Mouse (Mus musculus) liver, embryonic 14.5 days (tissue): ENCODE results near the gene Nhsl2. TPM values are rescaled to one million over a fixed set of nuclear protein-coding genes. Genes with fewer than 3 reads are reported as not detected.

Source experiments
- ATAC-seq: fragments of 200-750 bp; cut with Nextera tagmentation; 2 replicates; pipeline ENCODE4 v1.8.0; 2017; ENCODE audit warnings: moderate number of reproducible peaks, mild to moderate bottlenecking, moderate library complexity; ENCODE audit not compliant: insufficient read depth
- DNase-seq, 3 experiments: peaks; one replicate each; pipeline ENCODE4 v3.0.0-alpha.2; 2012 to 2013; ENCODE audit warnings: low read depth in 3 of 3, low spot score in 3 of 3
- H3K27ac ChIP-seq: fragments of 300-500 bp; sonication (generic); 2 replicates; pipeline ENCODE4 v1.5.1; 2014; ENCODE audit warnings: moderate library complexity, mild to moderate bottlenecking, control low read depth, inconsistent platforms
- H3K27me3 ChIP-seq: fragments of 300-500 bp; sonication (generic); 2 replicates; pipeline ENCODE4 v1.6.1; 2014; ENCODE audit warnings: mild to moderate bottlenecking, low read length, moderate library complexity; ENCODE audit not compliant: control insufficient read depth, insufficient read depth
- H3K36me3 ChIP-seq: fragments of 300-500 bp; sonication (generic); replicated peaks from 2 replicates; pipeline ENCODE4 v1.6.1; 2014; ENCODE audit warnings: low read depth; ENCODE audit not compliant: control insufficient read depth, insufficient read depth
- H3K4me1 ChIP-seq, 2 experiments: fragments of 200-500 bp in 1 of 2; fragments of 300-500 bp in 1 of 2; sonication (generic) in 1 of 2; replicated peaks; 2 replicates each; pipeline ENCODE4 v1.6.1; 2012 to 2014; ENCODE audit warnings: antibody characterized with exemption in 1 of 2, inconsistent platforms in 1 of 2, low read length in 1 of 2; ENCODE audit not compliant: control insufficient read depth in 2 of 2, insufficient read depth in 2 of 2
- H3K4me2 ChIP-seq: fragments of 300-500 bp; sonication (generic); 2 replicates; pipeline ENCODE4 v1.6.1; 2014; ENCODE audit warnings: low read depth, mild to moderate bottlenecking, control low read depth, moderate library complexity
- H3K4me3 ChIP-seq, 2 experiments: fragments of 200-500 bp in 1 of 2; fragments of 300-500 bp in 1 of 2; sonication (generic) in 1 of 2; 2 replicates each; pipeline ENCODE4 v1.5.1; 2012 to 2014; ENCODE audit warnings: low read depth in 2 of 2, low read length in 2 of 2, mild to moderate bottlenecking in 2 of 2, control low read depth in 1 of 2, inconsistent platforms in 1 of 2, moderate library complexity in 1 of 2; ENCODE audit not compliant: insufficient read depth in 1 of 2
- H3K9ac ChIP-seq: fragments of 300-500 bp; sonication (generic); replicated peaks from 2 replicates; pipeline ENCODE4 v1.6.1; 2014; ENCODE audit warnings: mild to moderate bottlenecking, control low read depth, moderate library complexity
- H3K9me3 ChIP-seq: fragments of 300-500 bp; sonication (generic); 2 replicates; pipeline ENCODE4 v1.6.1; 2016; ENCODE audit warnings: low read length, mixed read lengths; ENCODE audit not compliant: control insufficient read depth
- CTCF ChIP-seq: IDR thresholded peaks from 2 replicates; pipeline ENCODE4 v1.5.1; 2016; ENCODE audit warnings: antibody characterized with exemption, low read depth, control low read depth
- EP300 ChIP-seq: IDR thresholded peaks from 2 replicates; pipeline ENCODE4 v1.6.1; 2016; ENCODE audit warnings: antibody characterized with exemption, low read depth
- WGBS: fragments of 180-500 bp; shearing (Covaris S2); extraction: QIAGEN DNeasy Blood & Tissue Kit; methylation state at CpG from one replicate; pipeline ENCODE4 v1.1.7; 2014; ENCODE audit not compliant: insufficient replicate concordance; 5-methylcytosine and 5-hydroxymethylcytosine counted together
- polyA plus RNA-seq, 2 experiments: library from polyadenylated mRNA; depleted of rRNA in 1 of 2; stranded (reverse) in 1 of 2; unstranded in 1 of 2; fragments of >200 nt; fragmentation: Nextera tagmentation in 1 of 2; extraction: Ambion mirVana in 1 of 2; gene quantifications; 2 replicates each; pipeline versions ENCODE4 v1.2.1 to v1.2.3; 2012 to 2014

Gene Nhsl2
- polyA plus RNA-seq, 2 experiments, result 0.39 to 1.3 TPM

DNA sequence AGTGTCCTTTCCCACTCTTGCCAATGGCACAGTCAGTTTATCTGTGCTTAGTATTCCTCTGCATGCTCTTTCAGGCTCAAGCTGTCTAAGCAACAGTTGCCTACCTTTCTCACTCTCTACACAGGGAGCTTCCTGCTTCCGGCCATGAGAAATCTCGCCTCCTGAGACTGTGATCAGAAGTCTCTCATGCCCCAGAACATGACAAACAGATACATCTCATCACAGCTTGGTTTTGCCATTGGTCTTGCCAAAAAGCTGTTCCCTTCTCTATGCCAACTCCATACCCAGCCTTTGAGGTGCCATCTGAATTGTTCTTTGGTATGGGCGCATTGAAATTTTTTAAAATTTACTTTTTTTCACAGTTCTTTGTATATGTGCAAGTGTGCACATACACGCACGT is 90.3 kb downstream of the Nhsl2 start:
- H3K4me3 ChIP-seq, result no peak overlapping the region
- no peaks in the 10 kb centered on the region for H3K9me3 ChIP-seq
- H3K4me2 ChIP-seq, result no peak overlapping the region
- no peak overlapping the region for H3K27ac ChIP-seq
- no peak for DNase-seq
- ATAC-seq, result no peak
- H3K4me1 ChIP-seq, result no peaks in the 10 kb centered on the region
- TF ChIP-seq EP300 (no peak), CTCF (no peak)
- WGBS, result 69% methylated on average over 5 of the region's 5 CpGs
- no peaks in the 10 kb centered on the region; the same call in 1 of the 2 replicates for H3K27me3 ChIP-seq
- H3K36me3 ChIP-seq, result no peaks in the 10 kb centered on the region
- no peak overlapping the region for H3K9ac ChIP-seq

DNA sequence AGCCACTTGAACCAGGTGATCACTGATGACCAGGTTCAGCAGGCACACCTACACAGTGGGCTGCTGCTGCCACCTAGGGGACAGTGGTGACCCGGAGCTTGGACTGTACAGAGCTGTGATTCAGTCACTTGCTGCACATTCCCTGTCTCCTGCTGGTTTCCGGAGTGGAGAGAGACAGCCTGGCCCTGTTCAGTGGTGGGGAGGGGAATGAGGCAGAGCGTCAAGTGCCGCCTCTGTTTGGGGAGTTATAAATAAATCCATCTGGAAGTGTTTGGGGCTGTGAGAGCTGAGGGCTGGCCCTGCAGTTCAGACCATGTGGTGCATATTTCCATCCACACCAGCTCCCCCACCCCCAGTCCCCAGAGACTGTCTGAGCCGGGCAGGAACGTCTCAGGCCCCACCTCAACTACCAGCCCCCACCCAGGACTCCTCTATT is 93.3 kb downstream of the Nhsl2 start:
- WGBS, result 4% methylated on average over 6 of the region's 6 CpGs
- no peaks in the 10 kb centered on the region for H3K36me3 ChIP-seq
- H3K4me2 ChIP-seq, result no peak overlapping the region
- H3K27ac ChIP-seq, result no peak overlapping the region
- no peak overlapping the region for H3K9ac ChIP-seq
- no peak for ATAC-seq
- no peaks in the 10 kb centered on the region for H3K9me3 ChIP-seq
- H3K4me1 ChIP-seq, result no peaks in the 10 kb centered on the region
- H3K4me3 ChIP-seq, result no peak overlapping the region
- H3K27me3 ChIP-seq, result no peaks in the 10 kb centered on the region
- DNase-seq, result no peak
- TF ChIP-seq EP300 (no peak), CTCF (peak; percentile 78)

DNA sequence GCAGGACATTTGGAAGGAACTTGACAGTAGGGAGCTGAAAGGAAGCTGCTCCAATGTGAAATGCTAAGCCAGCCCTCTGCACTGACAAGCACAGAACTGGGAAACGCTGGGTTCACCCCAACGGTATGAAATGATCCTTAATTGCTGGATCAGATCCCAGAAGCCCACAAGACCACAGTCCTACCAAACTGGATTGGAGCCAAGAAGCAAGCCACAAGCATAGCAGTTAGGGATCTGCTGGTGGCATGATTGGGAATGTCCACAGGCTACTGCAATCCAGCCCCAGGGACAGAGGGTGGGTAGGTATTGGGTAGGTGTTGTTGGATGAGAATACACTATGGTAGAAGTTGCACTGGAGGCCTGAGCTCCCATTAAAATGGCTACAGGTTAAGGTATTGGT is 94.6 kb downstream of the Nhsl2 start:
- DNase-seq, result no peak
- ATAC-seq, result no peak
- H3K36me3 ChIP-seq, result no peaks in the 10 kb centered on the region
- H3K4me1 ChIP-seq, result no peaks in the 10 kb centered on the region
- TF ChIP-seq EP300 (no peak), CTCF (no peak)
- H3K27me3 ChIP-seq, result no peaks in the 10 kb centered on the region
- WGBS, result 58% methylated on average over 2 of the region's 2 CpGs
- H3K9ac ChIP-seq, result no peak overlapping the region
- no peak overlapping the region for H3K27ac ChIP-seq
- no peak overlapping the region for H3K4me3 ChIP-seq
- no peaks in the 10 kb centered on the region for H3K9me3 ChIP-seq
- H3K4me2 ChIP-seq, result no peak overlapping the region

DNA sequence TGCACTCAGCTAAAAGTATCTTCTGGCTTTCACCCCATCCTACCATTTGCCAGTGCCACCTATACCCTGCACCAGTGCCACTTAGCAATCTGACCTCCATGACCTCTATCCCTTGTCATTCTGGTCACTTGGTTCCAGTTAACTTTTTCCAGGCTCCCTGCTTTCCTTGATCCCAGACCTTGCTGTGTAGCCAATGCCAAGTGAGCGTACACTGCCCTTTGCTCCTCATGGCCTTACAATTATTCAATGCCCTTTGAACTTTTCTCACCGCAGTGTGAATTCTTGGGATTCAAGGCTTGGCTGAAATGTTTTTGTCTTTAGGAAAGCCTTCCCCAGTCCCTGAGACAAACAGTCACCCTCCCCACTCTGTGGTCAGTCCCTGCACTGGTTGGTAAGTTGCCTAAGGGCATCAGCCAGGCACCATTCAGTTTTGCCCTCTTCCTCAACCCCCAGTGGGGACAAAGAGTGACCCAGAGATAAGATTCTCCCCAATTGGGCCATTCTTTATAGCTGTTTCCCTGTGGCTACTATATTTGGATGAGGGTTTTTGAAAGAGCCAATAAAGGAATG is 95.7 kb downstream of the Nhsl2 start:
- H3K4me3 ChIP-seq, result no peak overlapping the region
- H3K4me1 ChIP-seq, result no peaks in the 10 kb centered on the region
- no peak overlapping the region for H3K27ac ChIP-seq
- H3K9me3 ChIP-seq, result no peaks in the 10 kb centered on the region
- H3K4me2 ChIP-seq, result no peak overlapping the region
- ATAC-seq (no peak), DNase-seq (no peak)
- no peak for TF ChIP-seq EP300
- no peak for TF ChIP-seq CTCF
- no peaks in the 10 kb centered on the region for H3K36me3 ChIP-seq
- no peak overlapping the region for H3K9ac ChIP-seq
- 63% methylated on average over 2 of the region's 2 CpGs for WGBS
- no peaks in the 10 kb centered on the region for H3K27me3 ChIP-seq

DNA sequence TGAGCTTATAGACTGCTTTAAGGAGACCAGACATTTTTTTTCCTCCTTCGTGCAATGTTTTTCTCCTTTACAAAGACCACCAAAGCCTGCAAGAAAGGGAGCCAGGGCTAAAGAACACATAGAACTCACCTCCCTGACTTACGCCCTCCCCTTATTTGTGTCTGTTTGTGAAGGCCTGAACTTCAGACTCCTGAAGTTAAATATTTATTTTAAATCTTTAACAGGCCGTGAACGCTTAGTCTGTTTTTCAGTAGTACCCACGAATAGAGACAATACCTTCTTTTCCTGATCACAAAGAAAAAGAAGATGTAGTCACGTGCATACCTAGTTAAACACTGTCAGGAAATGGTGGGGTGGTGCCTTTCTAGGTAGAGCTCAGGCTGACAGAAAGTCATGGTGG is 103.3 kb downstream of the Nhsl2 start:
- no peak for DNase-seq
- WGBS, result 62% methylated on average over 6 of the region's 6 CpGs
- Histone ChIP-seq H3K9ac (no peak overlapping the region), H3K4me2 (no peak overlapping the region), H3K9me3 (no peaks in the 10 kb centered on the region), H3K4me1 (no peaks in the 10 kb centered on the region), H3K36me3 (no peaks in the 10 kb centered on the region), H3K4me3 (no peak overlapping the region), H3K27ac (no peak overlapping the region), H3K27me3 (no peaks in the 10 kb centered on the region)
- no peak for TF ChIP-seq EP300
- no peak for TF ChIP-seq CTCF
- no peak for ATAC-seq
